11 mouse cellular contexts compared by ENCODE assay signal in genomic region chr7:118703144-118703561, GRCm38 (mm10). TPM values are rescaled to one million over a fixed set of nuclear protein-coding genes. Genes with fewer than 3 reads are reported as not detected.
DNase-seq lines count a peak whose midpoint lies in the region; ATAC-seq and TF ChIP-seq lines count a peak whose summit lies in the region.
"Had no signal": no experiment of that assay in that cellular context is flagged by ENCODE, and none has a peak within 500 bp of the region (broad histone marks: within the 10 kb centered on the region; RNA-seq: fewer than 3 reads in every experiment).

No protein-coding gene starts in this region.

- H3K9ac ChIP-seq in lung, embryonic 16.5 days (ENCODE audit: low read length) = no peak overlapping the region

- DNase-seq in heart, adult 18-20 months = peak; percentile 32 to 37
- no peak for DNase-seq in heart, embryonic 10.5 days (ENCODE audit: low spot score)
- no peak for DNase-seq in testis, postnatal 14 days (ENCODE audit: low spot score)
- DNase-seq in yolk sac, embryonic 10.5 days (ENCODE audit: low spot score) = peak; percentile 31
- DNase-seq in layer of hippocampus, postnatal 10 days (ENCODE audit: low spot score in 2 of 2) = no peak
- no peak for DNase-seq in ovary, postnatal 14 days (ENCODE audit: low spot score)
- DNase-seq: thymus, postnatal 14 days had no signal

- no peaks in the 10 kb centered on the region for H3K27me3 ChIP-seq in heart, embryonic 10.5 days (ENCODE audit: insufficient read depth, poor library complexity, severe bottlenecking)
- no peaks in the 10 kb centered on the region for H3K27me3 ChIP-seq in testis, adult 2 months (ENCODE audit: control insufficient read depth, insufficient read depth, low read length)
- H3K27me3 ChIP-seq in lung, embryonic 16.5 days (ENCODE audit: control insufficient read depth, insufficient read depth, low read depth, low read length) = no peaks in the 10 kb centered on the region

- no peak for ATAC-seq in lung, embryonic 16.5 days (ENCODE audit: low read depth)
- ATAC-seq: inflammation-experienced regulatory T-cells, adult 6 months had no signal

- H3K4me2 ChIP-seq in lung, embryonic 16.5 days (ENCODE audit: low read depth, low read length) = peak overlapping the region; percentile 35

- H3K4me3 ChIP-seq in heart, embryonic 10.5 days = no peak overlapping the region
- H3K4me3 ChIP-seq in testis, adult 2 months (ENCODE audit: control insufficient read depth, low read depth, low read length) = peak overlapping the region; percentile 3; the same call in 1 of the 2 replicates
- H3K4me3 ChIP-seq in lung, embryonic 16.5 days (ENCODE audit: low read length) = peak overlapping the region; percentile 83
- H3K4me3 ChIP-seq: myocyte had no signal

- H3K27ac ChIP-seq in heart, embryonic 10.5 days = no peak overlapping the region
- H3K27ac ChIP-seq in testis, adult 2 months (ENCODE audit: control insufficient read depth, insufficient read depth, low read depth, low read length) = no peak overlapping the region
- no peak overlapping the region for H3K27ac ChIP-seq in lung, embryonic 16.5 days (ENCODE audit: low read length)

- H3K4me1 ChIP-seq in heart, embryonic 10.5 days = 0 out of 2 replicates have a peak, but pooled peaks cover 9% of the 10 kb centered on the region
- H3K4me1 ChIP-seq in testis, adult 2 months (ENCODE audit: control insufficient read depth, insufficient read depth, low read length) = peaks cover 5% of the 10 kb centered on the region
- H3K4me1 ChIP-seq in lung, embryonic 16.5 days (replicated peaks; ENCODE audit: control insufficient read depth, insufficient read depth, low read length) = peaks cover 21% of the 10 kb centered on the region

- WGBS in heart, embryonic 10.5 days = 93% methylated on average over 15 of the region's 15 CpGs
- WGBS in lung, embryonic 16.5 days = 67% methylated on average over 15 of the region's 15 CpGs

- H3K36me3 ChIP-seq in heart, embryonic 10.5 days = peaks cover 6% of the 10 kb centered on the region
- no peaks in the 10 kb centered on the region; the same call in 1 of the 2 replicates for H3K36me3 ChIP-seq in testis, adult 2 months (ENCODE audit: control insufficient read depth, insufficient read depth, low read length)
- no peaks in the 10 kb centered on the region for H3K36me3 ChIP-seq in lung, embryonic 16.5 days (ENCODE audit: control insufficient read depth, insufficient read depth, low read length)

- TF ChIP-seq CTCF in testis, adult 2 months (IDR thresholded peaks at IDR 0.05; ENCODE audit: control insufficient read depth, insufficient read depth, insufficient replicate concordance, low read depth, low read length) = no peak

- no peaks in the 10 kb centered on the region for H3K9me3 ChIP-seq in heart, embryonic 10.5 days
- H3K9me3 ChIP-seq in lung, embryonic 16.5 days (ENCODE audit: control insufficient read depth, low read length) = no peaks in the 10 kb centered on the region

- no peak for TF ChIP-seq POLR2A in testis, adult 2 months (IDR thresholded peaks at IDR 0.05; ENCODE audit: control insufficient read depth, low read depth, low read length)

RNA-seq across cellular contexts. Expression of gene Gde1, which starts 2.4 kb away (rescaled TPM):
- total RNA-seq in heart, adult 18-20 months (2021) = 10 to 100 TPM; 32.3 to 37.5 TPM
- polyA plus RNA-seq in heart, embryonic 10.5 days (2016; fragmentation: Nextera tagmentation; extraction: Ambion mirVana) = 64.6 and 64.9 TPM in 2 replicates
- polyA plus RNA-seq in testis, adult 2 months (2012; rRNA removed) = 162 and 164 TPM in 2 replicates
- polyA plus RNA-seq in lung, embryonic 16.5 days (2015; fragmentation: Nextera tagmentation; extraction: Ambion mirVana) = 146 and 148 TPM in 2 replicates
- 100 to 1,000 TPM; 201 to 207 TPM for total RNA-seq in layer of hippocampus, postnatal 10 days (2021)

RNA-seq across cellular contexts. Expression of gene Ccp110, which starts 9.2 kb away (rescaled TPM):
- total RNA-seq in heart, adult 18-20 months (2021) = 1 to 10 TPM; 1.2 to 1.9 TPM
- polyA plus RNA-seq in heart, embryonic 10.5 days (2016; fragmentation: Nextera tagmentation; extraction: Ambion mirVana) = 10.2 and 11.3 TPM in 2 replicates
- 45.0 and 59.8 TPM in 2 replicates for polyA plus RNA-seq in testis, adult 2 months (2012; rRNA removed)
- polyA plus RNA-seq in lung, embryonic 16.5 days (2015; fragmentation: Nextera tagmentation; extraction: Ambion mirVana) = 20.1 and 22.8 TPM in 2 replicates
- 10 to 100 TPM; 31.5 to 34.1 TPM for total RNA-seq in layer of hippocampus, postnatal 10 days (2021)

RNA-seq across cellular contexts. Expression of gene Vps35l, which starts 36.9 kb away (rescaled TPM):
- 10 to 100 TPM; 21.2 to 24.8 TPM for total RNA-seq in heart, adult 18-20 months (2021)
- 52.3 and 56.3 TPM in 2 replicates for polyA plus RNA-seq in heart, embryonic 10.5 days (2016; fragmentation: Nextera tagmentation; extraction: Ambion mirVana)
- 27.0 and 29.5 TPM in 2 replicates for polyA plus RNA-seq in testis, adult 2 months (2012; rRNA removed)
- polyA plus RNA-seq in lung, embryonic 16.5 days (2015; fragmentation: Nextera tagmentation; extraction: Ambion mirVana) = 67.0 and 71.5 TPM in 2 replicates
- total RNA-seq in layer of hippocampus, postnatal 10 days (2021) = 10 to 100 TPM; 71.1 to 77.8 TPM

Comparison
In these comparisons a context has a peak if more than half of its experiments do, and no peak if none do; other contexts are left out.
1. DNase-seq: peak in heart, adult 18-20 months (2 of 2) and yolk sac, embryonic 10.5 days (single experiment); none in heart, embryonic 10.5 days (single experiment), testis, postnatal 14 days (single experiment), layer of hippocampus, postnatal 10 days (0 of 2) and ovary, postnatal 14 days (single experiment).